Mouse (Mus musculus): ENCODE measurements around the gene Lamb2.

Lamb2 gene

GRCm38 (mm10) chr9:108493246-108493645, 13.7 kb downstream of the Lamb2 start:
- no peak for DNase-seq

- DNase-seq = no peak
These were observed 14.8 kb downstream of the Lamb2 start for GRCm38 (mm10) chr9:108494146-108494825.

GRCm38 (mm10) chr9:108494905-108495304, 15.4 kb downstream of the Lamb2 start:
- DNase-seq = no peak

GRCm38 (mm10) chr9:108499231-108499630, 19.7 kb downstream of the Lamb2 start:
- DNase-seq = no peak

GRCm38 (mm10) chr9:108499943-108500342, 20.4 kb downstream of the Lamb2 start:
- DNase-seq = no peak

DNA sequence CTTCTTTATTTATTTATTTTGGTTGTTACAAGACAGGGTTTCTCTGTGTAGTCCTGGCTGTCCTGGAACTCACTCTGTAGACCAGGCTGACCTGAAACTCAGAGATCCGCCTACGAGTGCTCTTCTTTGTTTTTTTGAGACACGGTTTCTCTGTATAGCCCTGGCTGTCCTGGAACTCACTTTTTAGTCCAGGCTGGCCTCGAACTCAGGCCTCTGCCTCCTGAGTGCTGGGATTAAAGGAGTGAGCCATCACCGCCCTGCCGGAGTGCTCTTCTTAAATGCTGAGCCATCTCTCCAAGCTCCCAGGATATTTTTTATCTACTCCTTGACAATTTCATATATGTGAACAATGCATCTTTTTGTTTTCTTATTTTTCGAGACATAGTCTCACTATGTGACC, 27.4 kb downstream of the Lamb2 start:
- DNase-seq = no peak

DNA sequence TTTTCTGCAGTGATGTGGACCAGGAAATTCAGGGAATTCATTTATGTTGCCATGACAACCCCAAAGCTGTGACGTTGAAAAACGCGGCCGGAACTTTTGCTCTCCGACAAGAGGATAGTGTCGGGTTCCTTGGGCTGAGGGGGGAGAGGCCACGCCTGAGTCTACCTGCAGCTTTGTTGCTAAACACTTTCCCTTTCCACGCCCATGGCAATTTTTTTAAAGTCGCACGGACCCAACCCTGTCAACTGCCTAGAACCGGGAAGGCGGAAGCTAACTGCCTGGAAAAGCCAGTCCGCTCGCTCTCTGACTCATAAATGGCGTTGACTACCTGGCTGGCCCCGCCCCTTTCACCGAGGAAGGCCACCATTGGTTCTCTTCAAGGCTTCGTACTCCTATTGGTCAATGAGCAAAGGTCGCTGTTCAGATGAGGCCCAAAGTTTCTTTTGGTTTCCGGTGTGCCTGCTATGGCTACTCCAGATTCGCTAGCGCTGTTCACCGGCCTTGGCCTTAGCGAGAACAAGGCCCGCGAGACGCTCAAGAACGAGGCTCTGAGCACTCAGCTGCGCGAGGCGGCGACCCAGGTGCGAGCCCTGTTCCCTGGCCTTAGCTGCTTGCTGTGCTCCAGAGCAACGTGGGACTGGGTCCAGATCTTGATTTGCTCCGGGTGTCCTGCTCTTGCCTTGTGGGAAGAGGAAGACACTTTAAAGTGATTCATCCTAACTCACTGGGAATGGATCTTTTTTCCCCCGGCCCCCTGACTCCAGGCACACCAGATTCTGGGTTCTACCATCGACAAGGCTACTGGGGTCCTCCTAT, 28.3 kb downstream of the Lamb2 start, which contains the start of gene Qars:
Gene Qars, plus strand, starts transcription at position 88 of the 816 bp plus-strand sequence.
- DNase-seq = peak; percentile 91

- DNase-seq = no peak
These were observed 29.2 kb downstream of the Lamb2 start for GRCm38 (mm10) chr9:108508776-108509175.

GRCm38 (mm10) chr9:108516380-108517251, 37.1 kb downstream of the Lamb2 start, which contains the start of gene Qrich1:
Gene Qrich1, plus strand, starts transcription at chr9:108516806.
- DNase-seq = peak; percentile 95

DNA sequence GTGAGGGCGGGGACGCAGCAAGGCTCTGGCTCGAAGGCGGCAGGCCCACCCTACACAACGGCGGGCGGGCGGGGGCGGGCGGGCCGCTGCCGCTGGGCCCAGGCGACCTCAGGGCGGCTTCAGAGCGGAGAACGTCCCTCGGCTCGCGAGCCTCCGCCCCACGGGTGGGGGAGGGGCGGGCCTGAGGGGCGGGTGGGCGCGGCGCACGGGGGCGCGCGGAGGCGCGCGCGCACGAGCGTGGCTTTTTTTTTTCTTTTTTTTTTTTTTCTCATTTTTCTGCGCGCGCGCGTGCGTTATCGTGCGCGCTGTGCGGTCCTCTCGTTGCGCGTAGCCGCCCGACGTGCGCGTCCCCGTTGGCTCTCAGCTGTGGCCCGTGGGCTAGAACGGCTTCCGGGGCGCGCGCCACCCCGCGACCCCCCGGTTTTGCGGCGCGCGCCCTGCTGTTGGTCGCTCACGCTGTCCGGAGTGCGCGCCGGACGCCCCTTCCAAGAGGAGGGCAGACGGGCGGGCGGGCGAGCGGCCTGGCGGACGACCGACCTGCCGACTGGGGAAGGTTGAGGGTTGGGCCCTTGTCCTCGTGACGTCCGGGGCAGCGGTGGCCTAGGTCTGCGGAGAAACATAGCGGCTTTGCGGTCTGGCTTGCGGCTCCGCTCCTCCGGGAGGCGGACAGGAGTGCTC, 37.9 kb downstream of the Lamb2 start:
- DNase-seq = peak; percentile 78

DNA sequence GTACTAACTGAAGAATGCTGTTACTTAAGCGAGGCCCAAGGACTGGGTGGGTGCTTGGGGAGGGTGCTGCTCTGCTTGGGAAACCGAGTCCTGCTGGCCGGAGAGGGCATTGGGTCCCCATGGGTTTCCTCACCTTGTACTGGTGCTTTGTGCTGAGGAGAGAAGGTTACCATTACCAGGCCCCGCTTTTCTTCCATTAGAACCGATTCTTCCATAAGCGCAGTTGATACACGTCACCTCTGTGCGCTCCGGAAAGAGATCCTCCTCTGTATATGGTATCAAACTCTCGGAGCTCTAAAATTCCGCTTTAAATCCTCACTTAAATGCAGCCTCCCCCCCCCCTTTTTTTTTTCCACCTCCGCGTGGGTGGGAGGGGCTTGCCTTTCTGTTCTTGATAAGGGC, 38.4 kb downstream of the Lamb2 start:
- no peak for DNase-seq

- DNase-seq = no peak
These were observed 42.1 kb downstream of the Lamb2 start for GRCm38 (mm10) chr9:108521604-108522003.

GRCm38 (mm10) chr9:108523341-108523740, 43.8 kb downstream of the Lamb2 start:
- no peak for DNase-seq

DNA sequence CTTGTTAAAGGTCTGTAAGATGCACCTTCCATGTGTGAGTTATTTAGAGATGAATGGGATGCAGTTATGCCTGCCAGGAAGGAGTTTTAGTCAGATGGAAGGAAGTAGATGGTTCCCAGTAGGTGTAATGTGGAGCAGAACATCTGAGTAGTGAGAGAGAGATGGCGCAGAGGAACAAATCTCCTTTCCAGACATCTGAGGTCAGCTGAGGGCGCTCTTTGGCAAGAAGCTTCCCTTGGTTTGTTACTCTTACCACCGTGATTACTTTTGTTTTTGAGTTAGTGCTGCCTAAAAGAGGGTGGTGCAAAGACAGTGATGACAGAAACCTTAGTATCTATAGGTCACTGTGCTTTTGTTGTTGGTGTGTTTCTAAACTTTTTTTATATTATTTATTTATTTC, 45.9 kb downstream of the Lamb2 start:
- no peak for DNase-seq

- no peak for DNase-seq
These were observed 51.4 kb downstream of the Lamb2 start for GRCm38 (mm10) chr9:108530954-108531353.

GRCm38 (mm10) chr9:108531496-108531895, 52.0 kb downstream of the Lamb2 start:
- no peak for DNase-seq

Measured in cerebellum, adult 8-10 months (tissue).